Mouse (Mus musculus) gastrocnemius, postnatal 25 days (tissue): ENCODE data around the gene Zfp91. TPM values are rescaled to one million over a fixed set of nuclear protein-coding genes. Genes with fewer than 3 reads are reported as not detected.

Experiments
- DNase-seq: peaks from one replicate; pipeline ENCODE4 v3.0.0; 2022
- long read RNA-seq, 2 experiments: library from polyadenylated mRNA; stranded (forward); transcript quantifications; one replicate each; pipeline ENCODE4 v2.0.0; 2021
- total RNA-seq, 2 experiments: library from RNA; stranded (reverse); gene quantifications; 1 replicate in 1 of 2; 2 replicates in 1 of 2; pipeline ENCODE4 v1.2.3; 2021

Gene Zfp91
- 10 to 100 TPM; 82.9 to 97.8 TPM for total RNA-seq
- long read RNA-seq, experiment 1, full-length matches to known transcripts: 14 of 93 reads
- long read RNA-seq, experiment 1, partial matches to known transcripts: 6 of 93 reads
- long read RNA-seq, experiment 1, other reads (novel, unspliced or antisense): 73 of 93 reads
- long read RNA-seq, experiment 2, full-length matches to known transcripts: 14 of 65 reads
- long read RNA-seq, experiment 2, partial matches to known transcripts: 4 of 65 reads
- long read RNA-seq, experiment 2, other reads (novel, unspliced or antisense): 47 of 65 reads

DNA sequence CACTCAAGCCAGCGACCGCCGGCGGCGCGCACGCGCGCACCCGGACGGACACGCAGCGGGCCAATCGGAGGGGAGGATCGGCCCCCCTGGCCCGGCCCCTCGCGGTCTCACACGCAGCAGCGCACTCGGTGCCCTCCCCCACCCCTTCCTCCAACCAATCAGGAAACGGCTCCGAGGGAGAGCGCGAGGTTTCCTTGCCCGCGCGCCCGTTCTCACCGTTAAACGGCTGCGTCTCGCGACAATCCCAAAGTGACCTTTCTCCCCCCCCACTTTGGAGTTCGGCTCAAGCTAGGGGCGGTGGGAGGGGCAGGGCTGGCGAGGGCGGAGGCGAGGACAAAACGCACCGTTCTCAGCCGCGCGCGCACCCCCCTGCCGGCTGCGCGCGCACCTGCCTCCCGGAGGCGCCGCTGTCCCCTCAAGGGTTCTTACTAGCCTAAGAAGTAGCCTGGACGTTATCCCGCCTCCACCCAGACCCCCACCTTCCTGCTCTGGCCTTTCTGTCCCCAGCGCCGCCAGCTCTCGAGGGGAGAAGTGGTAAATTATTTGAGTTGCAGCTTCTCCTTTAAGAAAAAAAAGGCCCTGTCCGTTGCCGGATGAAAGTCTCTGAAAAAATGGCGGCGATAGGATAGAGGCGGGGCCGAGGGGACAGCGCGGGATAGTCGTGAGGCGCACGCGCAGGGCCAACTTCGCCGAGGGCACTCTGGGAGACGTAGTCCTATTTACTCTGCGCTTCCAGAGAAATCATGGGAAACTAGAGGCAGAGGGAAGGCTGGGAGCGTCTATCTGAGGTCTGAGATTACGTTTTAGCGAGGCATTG, at the start of gene Zfp91, which contains the start of gene Lpxn:
Gene Zfp91, minus strand, starts transcription at position 616 of the 817 bp plus-strand sequence.
Gene Lpxn, plus strand, starts transcription at position 683 of the 817 bp plus-strand sequence.
- peak; percentile 99 for DNase-seq

DNA sequence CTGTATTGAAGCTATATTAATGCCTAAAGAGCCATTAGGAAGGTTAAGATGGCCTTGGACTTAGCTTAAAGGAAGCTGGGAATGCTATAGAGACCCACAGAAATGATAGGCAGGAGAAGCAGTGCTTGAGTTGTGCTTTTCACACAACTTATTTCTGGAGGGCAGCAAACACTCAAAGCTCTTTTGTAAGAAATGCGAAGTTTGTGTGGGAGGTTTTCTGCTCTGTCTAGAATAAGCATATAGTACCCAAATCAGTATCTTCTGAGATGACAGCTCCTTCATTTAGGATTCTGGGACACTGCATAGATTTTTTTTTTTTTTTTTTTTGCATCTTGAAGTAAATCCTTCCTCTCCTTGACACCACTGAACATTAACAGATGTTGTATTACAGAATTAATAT, 42.6 kb upstream of the Zfp91 start:
- DNase-seq: no peak

DNA sequence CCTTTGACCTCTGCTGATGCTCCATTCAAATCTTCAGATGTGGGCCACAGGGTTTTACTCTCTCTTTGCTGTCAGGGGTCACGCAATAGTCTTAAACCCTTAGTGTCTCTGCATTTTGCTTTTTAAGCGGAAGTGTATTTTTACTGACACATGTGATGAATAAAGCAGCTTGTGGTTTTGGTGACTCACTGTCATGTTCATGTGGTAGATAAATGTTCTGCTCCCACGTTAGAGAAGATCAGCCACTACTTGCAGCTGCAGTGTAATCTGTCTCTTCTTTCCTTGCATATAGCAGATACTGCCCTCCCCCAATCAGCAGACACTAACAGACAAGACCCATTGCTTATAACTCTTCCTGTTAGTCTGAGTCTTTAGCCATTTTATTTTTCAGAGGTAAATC, 37.7 kb upstream of the Zfp91 start:
- no peak for DNase-seq

DNA sequence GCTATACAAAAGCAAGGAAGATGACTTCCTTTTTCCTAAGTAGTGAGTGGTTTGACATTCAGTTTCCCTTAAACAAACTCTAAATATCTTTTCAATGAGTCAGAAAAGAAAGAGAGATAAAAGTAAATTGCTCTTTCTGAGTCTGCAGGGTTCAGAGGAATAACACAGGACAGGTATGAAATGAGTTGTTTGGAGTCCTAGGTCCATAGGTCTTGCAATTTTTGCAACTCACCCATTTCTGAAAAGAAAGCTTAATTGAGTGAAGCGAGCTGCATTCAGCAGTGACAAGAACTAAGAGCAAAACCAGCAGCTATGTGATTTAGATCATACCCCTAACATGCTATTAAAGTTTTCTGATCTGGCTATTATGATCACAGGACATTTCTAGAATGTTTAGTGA, 35.6 kb upstream of the Zfp91 start:
- no peak for DNase-seq

DNA sequence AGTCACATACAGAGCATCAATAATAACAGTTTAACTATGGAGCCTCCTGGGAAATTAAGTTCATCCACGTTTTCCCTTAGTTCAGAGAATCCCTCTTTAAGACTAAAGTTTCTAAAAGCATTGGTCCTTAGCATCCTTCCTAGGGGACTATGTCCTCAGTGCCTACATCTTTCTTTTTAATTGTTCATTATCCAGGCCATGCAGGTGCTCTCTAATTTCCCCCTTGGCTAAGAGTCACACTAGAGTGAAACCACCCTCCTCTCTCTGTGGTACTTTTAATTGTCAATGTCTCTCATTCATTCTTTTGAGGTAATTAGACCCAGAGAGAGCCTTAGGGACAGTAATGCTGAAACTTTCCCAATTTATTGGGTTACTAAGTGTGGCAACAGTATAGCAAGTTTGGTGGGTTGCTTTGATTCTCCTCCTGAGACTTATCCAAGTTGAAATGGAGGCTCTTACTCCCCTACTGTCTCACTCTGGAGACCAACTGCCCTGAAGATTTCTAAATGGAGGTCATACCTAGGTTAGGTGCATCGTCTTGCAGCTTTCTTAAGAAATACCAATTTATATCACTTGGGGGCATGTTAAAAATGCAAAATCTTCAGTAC, 35.0 kb upstream of the Zfp91 start:
- no peak for DNase-seq

DNA sequence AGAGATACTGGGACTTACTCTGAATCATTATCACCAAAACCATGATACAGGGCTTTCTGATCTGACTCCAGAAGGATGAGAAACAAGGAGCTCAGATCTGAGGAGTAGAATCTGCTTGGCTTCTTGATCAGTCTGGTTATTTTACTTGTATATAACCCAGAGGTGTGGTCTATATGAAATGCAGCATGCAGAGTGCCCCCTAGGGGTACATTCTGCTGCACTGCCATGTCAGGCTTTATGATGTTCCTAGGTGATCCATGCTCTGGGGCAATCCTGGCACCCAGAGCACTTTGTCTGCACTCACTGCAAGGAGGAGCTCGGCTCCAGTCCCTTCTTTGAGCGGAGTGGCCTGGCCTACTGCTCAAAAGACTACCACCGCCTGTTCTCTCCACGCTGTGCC, 28.6 kb upstream of the Zfp91 start:
- DNase-seq: no peak

DNA sequence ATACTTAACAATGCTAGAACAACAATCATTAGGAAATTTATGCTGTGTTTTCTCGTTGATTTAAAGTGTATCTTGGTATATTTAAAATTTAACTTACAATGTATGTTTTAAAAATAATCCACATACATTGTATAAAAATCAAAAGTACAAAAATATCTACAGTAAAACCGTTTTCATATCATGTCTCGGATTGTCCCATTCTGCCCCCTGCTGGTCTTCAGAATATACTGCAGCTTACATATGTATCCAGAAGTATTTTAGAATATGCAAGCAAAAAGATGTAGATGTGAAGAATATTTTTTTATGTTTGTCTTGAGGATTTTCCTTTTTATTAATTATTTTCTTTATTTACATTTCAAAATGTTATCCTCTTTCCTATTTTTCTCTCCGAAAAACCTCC, 24.5 kb upstream of the Zfp91 start:
- no peak for DNase-seq

DNA sequence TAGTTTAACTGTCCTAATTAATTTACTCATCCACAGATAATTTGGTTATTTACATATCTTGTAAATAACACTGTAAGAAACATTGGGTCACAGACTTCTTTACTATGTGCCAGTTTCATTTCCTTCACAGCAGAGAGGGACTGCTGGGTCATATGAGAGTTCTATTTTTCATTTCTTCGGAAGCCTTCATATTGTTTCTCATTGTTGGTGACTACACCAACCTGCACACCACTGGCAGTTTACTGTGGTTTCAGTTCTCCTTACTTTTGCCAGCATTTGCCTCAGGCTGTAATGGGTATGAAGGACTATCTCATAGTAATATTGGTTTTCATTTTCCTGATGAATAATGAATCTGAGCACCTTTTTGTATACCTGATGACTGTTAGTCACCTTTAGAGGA, 22.6 kb upstream of the Zfp91 start:
- DNase-seq: no peak

DNA sequence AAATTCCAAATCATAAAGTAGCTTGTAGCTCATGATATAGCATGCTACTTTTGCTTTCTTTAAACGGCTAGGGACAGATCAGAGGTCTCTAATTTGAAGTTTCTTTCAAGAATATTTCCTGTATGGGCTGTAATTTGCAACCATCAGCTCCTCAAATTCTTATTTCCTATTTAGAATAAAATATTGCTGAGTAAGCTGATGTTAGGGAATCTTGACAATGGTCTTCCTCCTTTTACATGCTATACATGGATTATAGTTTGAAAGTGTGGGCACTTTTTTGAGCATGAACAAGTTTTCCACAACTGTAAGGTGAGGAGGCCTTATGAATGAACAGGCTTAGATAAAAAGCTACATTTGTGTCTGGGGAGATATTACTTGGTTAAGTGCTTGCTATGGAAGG, 18.0 kb upstream of the Zfp91 start:
- no peak for DNase-seq

DNA sequence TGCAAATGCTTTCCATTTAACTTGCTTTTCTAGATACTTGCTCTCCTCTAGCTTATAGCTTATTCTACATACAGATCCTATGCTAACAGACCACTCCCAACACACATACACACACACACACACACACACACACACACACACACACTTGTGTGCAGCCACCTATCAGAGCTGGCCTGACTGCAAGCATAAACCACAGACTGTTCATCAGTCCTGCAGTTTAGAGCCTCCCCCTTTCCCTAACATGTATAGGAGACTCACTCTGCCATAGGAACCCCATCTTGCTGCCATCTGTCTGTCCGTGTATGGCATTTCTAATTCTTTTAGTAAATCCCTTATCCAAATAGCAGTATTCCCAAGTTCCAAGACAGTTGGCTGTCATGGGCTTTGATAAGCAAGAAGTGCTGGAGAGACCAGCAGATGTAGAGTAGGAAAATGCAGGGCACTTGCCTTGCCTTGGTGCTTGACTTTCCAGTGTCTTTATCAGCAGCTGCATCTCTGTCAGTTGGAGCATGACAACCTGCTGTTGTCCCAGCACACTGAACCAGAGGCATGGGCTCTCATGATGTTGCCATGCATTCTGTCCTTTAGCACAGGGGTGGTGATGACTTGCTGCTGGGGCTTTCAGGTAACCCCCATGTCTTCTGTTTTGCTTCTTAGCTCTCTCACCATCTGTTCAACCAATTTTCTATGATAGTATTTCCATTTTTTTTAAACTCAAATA, 16.9 kb upstream of the Zfp91 start:
- no peak for DNase-seq

DNA sequence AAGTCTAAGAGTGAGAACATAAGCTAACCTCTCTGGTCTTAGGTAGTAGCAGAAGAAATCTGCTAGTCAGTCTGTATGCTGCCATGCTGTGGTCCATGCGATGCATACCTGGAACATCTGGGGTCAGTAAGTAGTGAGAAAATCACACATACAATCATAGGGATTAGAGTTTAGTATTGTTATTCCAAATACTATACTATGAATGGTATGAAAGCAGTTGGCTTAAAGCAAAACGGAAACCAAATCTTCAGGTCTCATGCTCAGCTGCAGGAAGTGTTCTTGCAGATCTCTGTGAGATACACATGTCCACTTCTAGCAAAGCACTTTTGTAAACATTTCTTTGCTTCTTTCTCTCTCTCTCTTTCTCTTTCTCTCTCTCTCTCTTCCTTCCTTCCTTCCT, 10.3 kb upstream of the Zfp91 start:
- no peak for DNase-seq

DNA sequence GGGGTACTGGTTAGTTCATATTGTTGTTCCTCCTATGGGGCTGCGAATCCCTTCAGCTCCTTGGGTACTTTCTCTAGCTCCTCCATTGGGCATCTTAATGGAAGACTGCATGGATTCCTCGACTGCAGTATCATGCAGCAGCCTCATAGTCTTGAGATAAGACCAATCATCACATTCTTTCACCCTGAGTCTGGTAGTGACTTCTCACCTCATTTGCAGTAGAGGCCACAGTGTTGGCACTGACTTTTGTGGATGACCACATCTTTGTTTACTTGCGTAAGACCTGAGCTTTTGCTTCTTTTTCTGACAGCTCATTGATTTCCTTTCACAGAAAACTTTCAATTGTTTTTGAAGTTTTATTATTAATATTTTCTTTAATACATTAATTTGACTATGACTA, 9.8 kb upstream of the Zfp91 start:
- no peak for DNase-seq

DNA sequence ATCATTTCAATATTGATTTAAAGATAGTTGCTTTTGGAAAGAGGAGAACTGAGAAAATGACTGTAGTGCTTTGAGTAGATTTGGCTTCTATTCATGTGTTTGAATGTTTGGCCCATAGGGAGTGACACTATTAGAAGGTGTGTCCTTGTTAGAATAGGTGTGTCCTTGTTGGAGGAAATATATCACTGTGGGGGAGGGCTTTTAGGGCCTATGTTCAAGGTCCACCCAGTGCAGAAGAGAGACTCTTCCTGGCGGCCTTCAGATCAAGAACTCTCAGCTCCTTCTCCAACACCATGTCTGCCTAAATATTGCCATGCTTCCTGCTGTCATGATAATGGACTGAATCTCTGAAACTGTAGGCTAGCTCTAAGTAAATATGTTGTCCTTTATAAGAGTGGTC, 8.3 kb upstream of the Zfp91 start:
- DNase-seq: no peak

DNA sequence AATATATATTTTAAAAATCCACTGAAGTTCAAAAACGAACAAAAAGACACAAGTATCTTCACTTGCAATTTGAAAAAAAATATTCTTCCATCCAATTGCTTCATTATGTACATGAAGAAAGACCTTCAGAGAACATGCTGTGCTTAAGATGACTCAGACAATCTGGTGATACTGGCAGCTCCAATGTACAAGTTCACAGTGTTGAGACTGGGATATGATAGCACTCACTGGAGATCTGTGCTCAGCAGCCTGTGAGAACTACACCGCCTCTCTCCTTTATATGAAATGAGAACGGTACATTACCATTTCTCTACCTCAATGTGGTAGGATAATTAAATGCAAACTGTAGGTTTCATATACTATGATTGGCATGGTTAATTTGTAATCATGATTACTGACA, 6.9 kb upstream of the Zfp91 start:
- no peak for DNase-seq

DNA sequence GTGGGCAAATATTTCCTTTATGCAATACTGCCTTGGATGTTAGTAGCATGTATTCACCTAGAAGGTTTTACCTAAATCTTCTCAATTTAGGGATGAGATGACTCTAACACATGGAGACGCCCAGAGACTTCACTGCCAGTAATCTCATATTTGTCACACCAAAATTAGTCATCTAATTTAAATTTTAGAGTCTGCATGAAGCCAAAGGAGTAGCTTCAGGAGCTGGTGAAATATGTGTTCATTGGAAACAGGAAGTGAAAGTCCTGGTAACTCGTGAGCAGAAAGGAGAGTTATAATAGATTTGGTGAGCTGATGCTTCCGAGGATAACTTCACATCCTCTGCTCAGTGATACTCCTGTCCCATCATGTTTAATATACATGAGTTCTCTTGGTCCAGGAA, 5.1 kb upstream of the Zfp91 start:
- no peak for DNase-seq

DNA sequence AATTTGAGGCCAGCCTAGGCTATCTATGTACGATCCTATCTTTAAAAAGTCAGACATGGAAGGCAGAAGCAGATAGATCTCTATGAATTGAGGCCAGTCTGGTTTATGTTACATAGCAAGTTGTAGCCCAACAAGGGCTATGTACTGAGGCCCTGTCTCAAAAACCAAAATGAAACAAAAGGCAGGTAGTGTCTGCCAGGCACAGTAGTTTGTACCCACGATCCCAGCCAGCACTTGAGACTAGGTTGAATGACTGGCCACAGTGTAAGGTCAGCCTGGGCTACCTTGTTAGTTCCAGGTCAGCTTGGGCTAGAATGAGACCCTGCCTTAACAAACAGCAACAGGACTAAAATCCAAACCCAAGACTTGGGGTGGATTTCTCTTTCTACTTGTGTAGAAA, 4.7 kb upstream of the Zfp91 start:
- no peak for DNase-seq

DNA sequence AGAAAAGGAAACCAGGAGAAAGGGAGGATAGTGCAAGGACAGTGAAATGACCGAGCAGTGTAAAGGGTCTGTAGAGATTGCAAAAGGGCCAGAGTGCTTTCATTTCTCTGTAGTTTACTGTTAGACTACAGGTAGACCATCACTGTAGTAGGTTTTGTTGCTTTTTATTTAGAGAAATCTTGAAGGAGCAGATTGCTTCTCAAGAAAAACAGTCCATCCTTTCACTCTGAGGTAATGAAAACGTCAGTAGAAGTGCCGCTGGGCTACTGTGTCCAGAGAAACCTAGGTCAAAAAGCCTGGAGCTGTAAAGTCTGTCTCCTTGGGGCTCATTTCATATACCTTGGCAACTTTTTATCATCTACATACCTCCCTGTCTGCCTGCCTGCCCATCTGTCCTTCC, 3.2 kb upstream of the Zfp91 start:
- DNase-seq: no peak

DNA sequence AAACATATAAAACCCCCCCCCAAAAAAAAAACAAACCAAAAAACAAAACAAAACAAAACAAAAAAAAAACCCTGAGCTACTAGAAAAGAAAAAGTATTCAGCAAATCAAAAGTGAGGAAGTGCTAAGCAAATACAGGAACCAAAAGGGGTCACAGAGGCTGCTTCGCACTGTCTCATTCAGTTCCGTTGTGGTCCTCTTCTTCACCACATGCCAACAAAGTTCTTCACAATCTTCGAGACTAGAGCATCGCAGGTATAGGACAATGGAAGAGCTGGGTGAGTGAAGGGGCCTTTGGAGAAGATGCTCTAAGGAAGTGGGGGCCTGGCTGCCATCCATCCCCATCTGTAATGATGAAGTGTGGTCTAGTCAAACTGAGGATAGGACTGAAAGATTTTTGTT, 2.5 kb upstream of the Zfp91 start:
- DNase-seq: no peak

DNA sequence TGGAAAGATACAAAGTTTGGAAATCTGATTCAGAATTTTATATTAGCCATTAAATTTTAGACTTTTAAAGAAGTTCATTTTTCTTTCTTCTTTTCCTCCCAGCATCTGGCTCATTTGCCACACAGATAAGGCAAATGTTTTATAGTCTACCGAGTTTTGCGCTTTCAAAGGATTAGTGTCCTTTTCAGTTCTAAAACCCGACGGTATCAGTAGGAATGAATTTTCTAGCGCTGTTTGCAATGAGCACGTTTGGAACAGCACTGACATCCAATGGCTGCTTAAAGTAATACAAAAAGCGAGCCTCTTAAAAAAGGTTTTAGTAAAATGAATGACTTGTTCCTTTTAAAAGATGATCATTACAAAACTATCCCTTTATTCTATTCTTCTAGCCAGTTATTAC, 1.1 kb upstream of the Zfp91 start:
- DNase-seq: no peak

DNA sequence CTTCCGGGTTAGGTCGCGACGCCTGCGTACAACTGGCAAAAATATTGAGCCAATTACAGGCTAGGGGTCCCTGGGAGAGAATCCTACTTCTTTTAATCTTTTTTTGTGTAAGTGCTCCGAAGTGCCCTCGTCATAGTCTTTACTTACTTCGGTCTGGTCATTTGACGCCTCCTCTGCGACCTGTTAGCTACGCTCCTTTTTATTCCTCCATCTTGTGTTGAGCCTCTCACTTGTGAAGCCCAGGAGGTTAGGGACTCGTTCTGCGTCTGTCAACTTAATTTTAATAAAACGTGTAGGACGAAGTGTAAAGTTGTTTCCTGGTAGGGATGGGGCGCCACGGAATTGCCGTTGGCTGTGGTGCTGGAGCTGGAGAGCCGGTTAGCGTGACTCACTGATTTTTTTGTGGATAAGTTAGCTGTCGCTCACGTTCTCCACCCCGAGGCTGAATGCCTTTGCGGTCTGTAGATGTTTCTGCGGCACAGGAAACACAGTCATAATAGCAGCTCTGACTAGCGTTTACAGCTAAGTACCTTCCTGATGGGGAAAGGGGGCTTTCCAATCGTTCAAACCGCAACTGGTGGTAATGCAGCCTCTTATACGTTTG, 504 bp upstream of the Zfp91 start:
- DNase-seq: no peak

DNA sequence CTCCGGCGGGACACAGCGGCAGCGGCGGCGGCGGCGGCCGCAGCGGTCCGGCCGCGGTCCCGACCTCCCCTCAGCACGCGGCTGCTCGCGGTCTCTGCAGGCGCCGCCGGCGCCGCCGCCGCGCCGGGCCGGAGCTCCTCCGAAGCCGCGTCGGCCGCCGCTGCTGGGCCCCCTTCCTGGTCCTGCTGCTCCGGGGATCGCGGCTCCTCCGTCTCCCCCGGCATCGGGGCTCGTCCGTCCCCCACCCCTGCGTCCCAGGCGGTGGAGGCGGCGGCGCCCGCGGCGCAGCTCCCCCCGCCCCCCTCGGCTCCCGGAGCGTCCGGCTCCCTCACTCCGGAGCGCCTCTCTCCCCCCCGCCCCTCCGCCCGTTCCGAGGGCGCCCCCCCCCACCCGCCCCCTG, 816 bp downstream of the Zfp91 start:
- DNase-seq: no peak
